Mouse (Mus musculus) hindbrain, embryonic 10.5 days (tissue): ENCODE data around the gene Mff. TPM values are rescaled to one million over a fixed set of nuclear protein-coding genes. Genes with fewer than 3 reads are reported as not detected.

Source experiments
- DNase-seq: peaks from one replicate; pipeline ENCODE4 v3.0.0-alpha.2; 2017; ENCODE audit warnings: low spot score
- H3K27ac ChIP-seq: fragments of 300-500 bp; sonication (generic); 2 replicates; pipeline ENCODE4 v1.5.1; 2016; ENCODE audit warnings: mild to moderate bottlenecking, moderate library complexity
- H3K27me3 ChIP-seq: fragments of 300-500 bp; sonication (generic); 2 replicates; pipeline ENCODE4 v1.6.1; 2016; ENCODE audit warnings: mild to moderate bottlenecking; ENCODE audit not compliant: poor library complexity, insufficient read depth, severe bottlenecking
- H3K36me3 ChIP-seq: fragments of 300-500 bp; sonication (generic); 2 replicates; pipeline ENCODE4 v1.6.1; 2016; ENCODE audit warnings: mild to moderate bottlenecking, moderate library complexity
- H3K4me1 ChIP-seq: fragments of 300-500 bp; sonication (generic); replicated peaks from 2 replicates; pipeline ENCODE4 v1.6.1; 2016; ENCODE audit warnings: mild to moderate bottlenecking
- H3K4me3 ChIP-seq: fragments of 300-500 bp; sonication (generic); 2 replicates; pipeline ENCODE4 v1.5.1; 2016; ENCODE audit warnings: mild to moderate bottlenecking, moderate library complexity
- H3K9me3 ChIP-seq: fragments of 300-500 bp; sonication (generic); 2 replicates; pipeline ENCODE4 v1.6.1; 2016; ENCODE audit warnings: mild to moderate bottlenecking, moderate library complexity
- WGBS: fragments of 180-500 bp; shearing (Covaris S2); methylation state at CpG from one replicate; pipeline ENCODE4 v1.1.7; 2016; 5-methylcytosine and 5-hydroxymethylcytosine counted together
- polyA plus RNA-seq: library from polyadenylated mRNA; unstranded; fragments of >200 nt; fragmentation: Nextera tagmentation; extraction: Ambion mirVana; gene quantifications from 2 replicates; pipeline ENCODE4 v1.2.1, GENCODE M21; 2016

Mff gene
- polyA plus RNA-seq, 1 experiment from 2014 or later: 222 TPM

DNA sequence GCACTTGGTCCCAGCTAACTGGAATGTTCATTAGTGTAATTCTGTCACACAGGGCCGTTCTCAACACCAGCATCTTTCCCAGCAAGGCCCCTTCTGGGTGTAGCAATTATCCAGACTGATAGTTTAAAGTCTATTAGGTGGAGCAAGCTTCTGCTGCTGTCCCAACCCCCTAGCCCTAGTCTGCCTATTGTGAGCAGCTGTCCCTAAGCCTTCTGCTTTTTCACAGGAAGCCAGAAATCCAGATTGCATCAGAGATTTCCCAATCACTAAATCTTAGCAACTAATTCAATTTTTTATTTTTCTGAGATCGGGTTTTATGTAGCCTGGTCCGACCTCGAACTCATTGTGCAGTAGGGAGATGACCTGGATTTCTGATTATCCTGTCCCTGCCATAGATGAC is 74.2 kb downstream of the Mff start:
- Histone ChIP-seq H3K27me3 (no peaks in the 10 kb centered on the region), H3K4me1 (no peaks in the 10 kb centered on the region), H3K27ac (no peak overlapping the region), H3K9me3 (no peaks in the 10 kb centered on the region), H3K4me3 (no peak overlapping the region), H3K36me3 (no peaks in the 10 kb centered on the region)
- DNase-seq: no peak
- 87% methylated on average over 4 of the region's 4 CpGs for WGBS

DNA sequence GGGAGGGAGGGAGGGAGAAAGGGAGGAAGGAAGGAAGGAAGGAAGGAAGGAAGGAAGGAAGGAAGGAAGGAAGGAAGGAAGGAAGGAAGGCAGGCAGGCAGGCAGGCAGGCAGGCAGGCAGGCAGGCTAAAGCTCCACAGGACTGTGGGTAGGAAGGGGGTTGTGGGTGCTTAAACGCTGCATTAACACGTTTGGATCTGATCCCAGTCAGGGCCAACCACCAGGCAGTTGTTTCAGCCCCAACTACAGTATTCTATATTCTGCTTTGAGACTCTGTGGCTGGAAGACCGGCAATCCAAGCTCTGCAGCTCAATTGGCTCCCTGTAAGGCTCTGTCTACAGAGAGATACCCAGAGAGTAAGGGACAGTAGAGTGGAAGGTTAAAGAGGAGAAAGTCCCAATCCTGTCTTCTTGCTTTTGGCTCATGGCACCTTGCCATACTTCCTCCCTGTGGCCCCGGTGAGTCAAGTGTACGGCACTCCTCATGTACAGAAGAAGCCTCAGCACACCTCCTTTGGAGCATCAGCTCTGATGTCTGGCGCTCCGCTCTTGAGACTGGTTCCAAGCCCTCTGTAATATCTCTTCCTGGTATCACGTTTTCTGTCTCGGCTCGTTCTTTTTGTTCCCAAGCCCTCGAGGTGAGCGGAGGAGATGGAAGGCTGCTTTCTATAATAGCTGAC is 76.6 kb downstream of the Mff start:
- no peaks in the 10 kb centered on the region for H3K27me3 ChIP-seq
- 87% methylated on average over 12 of the region's 12 CpGs for WGBS
- H3K9me3 ChIP-seq: no peaks in the 10 kb centered on the region
- no peaks in the 10 kb centered on the region for H3K4me1 ChIP-seq
- no peak for DNase-seq
- H3K27ac ChIP-seq: no peak overlapping the region
- no peaks in the 10 kb centered on the region for H3K36me3 ChIP-seq
- H3K4me3 ChIP-seq: no peak overlapping the region

Other genes with a start within 250 kb of the Mff start
- gene Col4a4, start 138.0 kb upstream of the Mff start, polyA plus RNA-seq: 0.05 and 0.18 TPM in 2 replicates
- 0.10 and 0.18 TPM in 2 replicates for gene Col4a3, start 138.0 kb upstream of the Mff start, polyA plus RNA-seq
- gene Tm4sf20, start 43.6 kb downstream of the Mff start, polyA plus RNA-seq: 0.13 TPM in 1 of 2 replicates, not detected in the other
- gene Gm47791, start 46.4 kb downstream of the Mff start, polyA plus RNA-seq: not detected in 2 replicates
- gene Agfg1, start 114.6 kb downstream of the Mff start, polyA plus RNA-seq: 27.6 and 34.5 TPM in 2 replicates
- 0.41 TPM in 1 of 2 replicates, not detected in the other for gene A030005L19Rik, start 188.4 kb downstream of the Mff start, polyA plus RNA-seq
- not detected in 2 replicates for gene A030014E15Rik, start 200.0 kb downstream of the Mff start, polyA plus RNA-seq
- gene Gm6217, start 206.5 kb downstream of the Mff start, polyA plus RNA-seq: not detected in 2 replicates
- gene A030003K21Rik, start 218.5 kb downstream of the Mff start, polyA plus RNA-seq: not detected in 2 replicates
- not detected in 2 replicates for gene Gm7544, start 231.1 kb downstream of the Mff start, polyA plus RNA-seq
- not detected in 2 replicates for gene Gm47955, start 235.4 kb downstream of the Mff start, polyA plus RNA-seq